Mouse (Mus musculus): ENCODE measurements around the gene Defb22. TPM values are rescaled to one million over a fixed set of nuclear protein-coding genes. Genes with fewer than 3 reads are reported as not detected.
A peak's percentile ranks its signal among the peaks of the same experiment; 100 is the strongest.

Gene Defb22
- total RNA-seq (2021) = not detected

DNA sequence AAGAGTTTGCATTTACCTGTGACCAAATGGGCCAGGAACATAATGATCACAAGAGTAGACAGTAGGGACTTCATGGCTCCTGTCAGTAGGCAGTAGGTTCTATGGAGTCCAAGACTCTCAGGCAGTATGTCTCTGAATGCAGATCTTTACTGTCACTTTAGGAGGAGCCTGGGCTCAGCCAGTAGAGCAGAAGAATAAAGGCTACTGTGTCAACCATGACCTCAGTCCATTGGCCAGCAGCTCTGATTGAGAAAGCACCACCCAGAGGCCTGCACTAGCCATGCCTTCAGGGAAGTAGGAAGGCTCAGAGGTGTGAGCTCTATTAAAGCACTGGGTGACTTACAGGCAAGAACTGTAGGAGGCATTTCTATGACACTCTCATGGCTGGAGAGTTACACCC lies at the start of gene Defb22:
Gene Defb22 (minus strand): TSS at position 101 of the 400 bp plus-strand sequence.
- DNase-seq = no peak

DNA sequence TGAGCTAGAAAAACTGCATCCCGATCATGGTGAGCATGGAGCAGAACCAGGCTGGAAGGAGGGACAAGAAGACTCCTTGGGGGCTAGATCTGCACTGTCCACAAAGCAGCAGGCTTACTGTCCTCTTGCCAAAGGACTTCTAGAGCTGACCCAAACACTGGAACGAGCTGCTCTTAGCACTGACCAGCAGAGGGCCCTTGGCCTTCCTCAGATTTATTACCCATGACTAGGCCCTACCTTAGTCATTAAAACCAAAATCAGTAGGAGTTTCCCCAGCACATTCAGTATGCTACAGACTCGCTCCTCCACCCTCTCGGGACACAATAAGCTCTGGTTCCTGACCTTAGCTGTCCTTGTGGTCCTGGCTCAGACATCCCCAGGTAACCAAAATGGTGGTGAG lies 28.0 kb upstream of the Defb22 start, which contains the start of gene Defb28:
Gene Defb28 (plus strand): TSS at position 275 of the 400 bp plus-strand sequence.
- DNase-seq = no peak

DNA sequence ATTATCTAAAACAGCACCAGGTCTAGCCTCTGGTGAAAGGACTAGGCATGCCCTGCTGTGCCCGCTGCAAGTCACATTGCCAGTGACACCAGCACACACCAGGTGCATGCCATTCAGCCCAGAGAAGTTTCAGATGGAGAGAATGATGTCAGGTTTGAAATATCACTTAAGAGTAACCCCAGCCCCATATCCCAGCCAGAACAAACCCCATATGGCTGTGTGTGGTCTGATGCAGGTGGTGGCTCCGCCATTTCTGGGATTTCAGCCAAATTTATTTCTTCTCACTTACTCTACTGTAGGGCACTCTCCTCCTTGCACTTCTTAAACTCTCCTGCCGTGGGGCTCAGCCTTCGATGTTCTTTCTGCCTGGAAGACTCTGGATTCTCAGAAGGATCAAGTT lies 26.1 kb upstream of the Defb22 start:
- DNase-seq = no peak

DNA sequence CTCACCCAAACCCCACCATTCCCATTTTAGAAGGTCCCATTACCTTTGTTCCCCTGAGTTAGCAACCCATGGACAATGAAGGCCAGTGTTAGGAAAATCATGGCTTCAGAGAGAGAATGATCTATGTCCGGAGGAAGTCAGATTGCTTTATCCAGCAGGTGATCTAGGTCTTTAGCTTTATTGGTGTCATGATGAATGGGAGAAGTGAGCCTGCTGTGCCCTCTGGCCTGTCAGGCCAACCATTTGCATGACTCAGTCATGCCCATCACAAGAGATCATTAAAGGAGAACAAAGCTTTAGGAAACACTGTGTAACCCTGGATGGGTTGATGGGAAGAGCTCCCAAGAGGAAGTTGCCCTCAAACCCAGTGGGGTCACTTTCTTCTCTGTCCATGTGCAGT lies 21.7 kb upstream of the Defb22 start, which contains the start of gene Defb26:
Gene Defb26 (minus strand): TSS at position 101 of the 400 bp plus-strand sequence.
- no peak for DNase-seq

DNA sequence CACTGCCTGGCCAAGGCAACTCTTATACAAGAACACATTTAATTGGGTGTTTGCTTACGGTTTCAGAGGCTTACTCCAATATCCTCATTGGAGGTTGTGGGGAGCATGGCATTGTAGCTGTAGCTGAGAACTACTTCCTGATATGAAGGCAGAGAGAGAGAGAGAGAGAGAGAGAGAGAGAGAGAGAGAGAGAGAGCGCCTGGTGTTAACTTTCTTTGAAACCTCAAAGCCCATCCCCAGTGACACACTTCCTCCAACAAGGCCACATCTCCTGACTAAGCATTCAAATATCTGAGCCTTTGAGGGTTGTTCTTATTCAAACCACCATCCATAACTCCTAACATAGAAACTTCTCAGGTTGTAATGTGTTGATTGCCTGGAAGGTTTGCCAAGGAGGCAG lies 14.0 kb upstream of the Defb22 start:
- DNase-seq = no peak

DNA sequence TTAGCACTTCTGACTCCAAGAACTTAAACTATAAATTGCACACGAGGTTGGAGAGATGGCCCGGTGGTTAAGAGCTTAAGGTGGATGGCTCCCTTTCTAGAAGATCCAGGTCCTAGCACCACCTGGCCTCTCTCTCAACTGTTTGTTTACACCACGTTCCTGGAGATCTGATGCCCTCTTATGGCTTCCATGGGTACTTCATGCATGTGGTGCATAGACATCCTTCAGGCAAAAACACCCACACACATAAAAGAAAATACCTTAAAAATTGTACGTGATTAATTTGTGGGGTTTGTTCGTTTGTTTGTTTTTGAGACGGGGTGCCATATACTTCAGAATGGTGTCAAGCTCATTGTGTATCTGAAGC lies 10.9 kb upstream of the Defb22 start:
- DNase-seq = no peak

DNA sequence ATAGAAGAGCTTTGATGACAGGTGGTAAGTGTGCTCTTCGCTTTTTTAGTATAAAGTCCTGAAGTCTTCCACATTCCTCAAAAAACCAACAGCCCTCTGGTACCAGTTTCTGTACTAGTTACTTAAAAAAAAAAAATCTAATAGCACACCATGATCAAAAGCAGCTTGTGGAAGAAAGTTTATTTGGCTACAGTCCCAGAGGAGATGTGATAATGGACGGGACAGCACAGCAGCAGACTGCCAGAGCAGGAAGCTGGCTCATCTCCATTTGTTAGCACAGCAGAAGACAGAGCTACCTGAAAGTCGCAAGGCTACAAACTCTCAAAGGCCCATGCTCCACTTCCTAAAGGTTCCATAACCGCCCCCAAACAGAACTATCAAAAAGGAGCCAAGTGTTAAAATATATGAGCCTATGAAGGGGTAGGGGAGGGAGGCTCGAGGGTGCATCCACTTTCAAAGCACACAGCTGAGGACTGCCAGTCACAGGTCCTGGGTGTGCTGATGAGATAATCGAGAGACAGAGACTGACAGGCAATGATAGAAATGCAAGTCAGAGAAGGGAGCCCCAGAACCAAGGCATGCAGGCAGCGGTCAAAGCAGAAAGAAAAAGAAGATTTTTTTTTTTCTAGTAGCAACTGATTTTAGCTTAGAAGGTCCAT lies 10.4 kb upstream of the Defb22 start:
- DNase-seq = no peak

DNA sequence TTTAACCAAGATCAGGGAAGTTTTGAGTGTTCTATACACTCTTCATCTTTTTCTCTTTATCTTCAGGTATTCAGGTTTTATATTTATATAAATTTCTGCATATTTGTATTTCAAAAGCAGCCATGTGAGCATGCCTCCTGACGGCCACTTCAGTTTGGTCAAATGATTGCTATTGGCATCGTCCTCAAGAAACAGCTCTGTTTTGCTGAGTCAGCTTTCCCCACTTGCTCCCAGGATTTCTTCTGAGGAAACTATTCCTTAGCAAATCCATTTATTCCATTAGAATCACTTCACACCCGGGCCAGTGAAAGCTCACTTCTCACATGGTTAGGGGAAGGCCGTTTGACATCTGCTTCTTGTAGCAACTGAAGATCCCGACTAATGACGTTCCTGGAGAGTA lies 8.1 kb upstream of the Defb22 start:
- DNase-seq = no peak

DNA sequence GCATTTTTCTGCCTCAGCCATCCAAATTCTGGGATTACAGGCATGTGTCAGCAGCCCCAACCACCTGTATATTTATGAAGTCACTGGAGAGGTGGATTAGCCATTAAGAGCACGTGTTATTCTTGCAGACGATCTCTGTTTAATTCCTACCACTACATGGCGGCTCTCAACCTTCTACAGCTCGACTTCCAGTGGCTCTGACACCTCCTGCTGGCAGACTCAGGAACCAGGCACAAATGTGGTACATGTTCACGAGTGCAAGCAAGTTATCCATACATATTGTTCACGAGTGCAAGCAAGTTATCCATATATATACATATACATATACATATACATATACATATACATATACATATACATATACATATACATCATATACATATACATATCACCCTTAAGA lies 3.2 kb upstream of the Defb22 start:
- no peak for DNase-seq

DNA sequence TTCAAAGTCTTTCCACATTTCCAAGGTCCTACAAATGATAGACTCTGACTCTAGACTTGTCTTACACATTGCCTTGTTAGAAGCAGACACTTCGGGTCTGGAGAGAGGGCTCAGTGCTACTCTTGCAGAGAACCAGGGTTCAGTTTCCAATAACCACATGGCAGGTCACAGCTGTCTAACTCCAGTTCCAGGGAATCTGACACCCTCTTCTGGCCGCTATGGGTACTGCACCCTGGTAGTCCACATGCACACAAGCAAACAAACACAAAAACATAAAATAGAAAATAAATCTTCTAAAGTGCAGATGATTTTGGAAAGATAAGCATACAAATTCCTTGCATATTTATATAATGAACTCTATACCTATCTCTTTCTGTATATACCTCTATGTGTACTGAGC lies 2.9 kb downstream of the Defb22 start:
- DNase-seq = no peak

DNA sequence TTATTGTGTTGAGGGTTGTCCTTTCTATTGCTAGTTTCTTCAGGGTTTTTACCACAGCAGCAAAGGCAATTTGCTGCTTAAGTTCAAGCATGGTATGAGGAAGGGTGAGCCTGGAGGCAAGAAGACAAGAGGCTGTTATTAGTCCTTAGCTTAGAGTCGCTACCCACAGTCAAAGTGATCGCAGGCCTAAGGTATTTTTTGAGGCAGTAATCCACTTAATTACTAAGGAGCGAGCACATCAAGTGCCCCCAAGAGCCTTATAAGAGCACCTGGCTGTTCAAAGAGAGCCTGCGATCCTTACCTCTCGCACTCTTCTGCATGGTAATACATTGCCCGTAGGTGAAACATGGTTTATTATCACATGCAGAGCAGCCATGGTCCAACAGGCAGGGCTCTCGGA lies 8.2 kb downstream of the Defb22 start:
- no peak for DNase-seq

DNA sequence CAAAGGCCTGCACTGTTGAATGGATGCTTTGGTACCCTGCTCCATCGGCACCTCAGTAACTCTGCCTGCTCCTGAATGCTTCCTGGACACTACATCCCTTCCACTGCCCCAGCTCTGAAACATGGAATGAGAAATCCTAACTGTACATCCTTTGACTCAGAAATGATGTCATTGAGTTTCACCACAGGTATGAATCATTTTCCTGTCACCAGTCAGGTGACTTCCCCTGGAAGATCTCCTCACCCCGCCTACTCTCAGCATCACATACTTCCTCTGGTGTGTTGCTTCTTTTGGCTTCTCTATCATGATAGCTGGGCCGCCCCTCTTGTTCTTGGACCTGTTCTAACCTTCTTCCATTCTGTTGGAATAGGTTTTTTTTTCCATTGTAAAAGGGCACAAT lies 9.1 kb downstream of the Defb22 start:
- no peak for DNase-seq

DNA sequence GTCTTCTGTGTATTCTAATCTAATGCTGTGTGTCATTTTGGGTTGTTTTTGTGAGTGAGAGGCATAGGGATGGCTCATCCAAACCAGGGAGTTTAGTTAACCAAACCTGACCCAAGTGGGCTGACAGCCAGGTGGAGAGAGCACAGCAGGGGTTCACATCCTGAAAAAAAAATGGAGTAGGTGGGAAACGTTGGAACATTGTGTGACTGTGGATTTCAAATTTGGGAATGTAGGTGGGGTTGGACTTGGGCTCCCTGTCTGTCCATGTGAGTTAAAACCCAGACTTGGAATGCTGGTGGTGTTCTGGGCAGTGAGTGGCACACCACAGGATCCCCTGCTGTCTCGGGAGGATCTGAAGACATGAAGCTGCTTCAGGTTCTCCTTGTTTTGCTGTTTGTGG lies 13.2 kb downstream of the Defb22 start, which contains the start of gene Defb20:
Gene Defb20 (plus strand): TSS at position 301 of the 400 bp plus-strand sequence.
- DNase-seq = no peak

DNA sequence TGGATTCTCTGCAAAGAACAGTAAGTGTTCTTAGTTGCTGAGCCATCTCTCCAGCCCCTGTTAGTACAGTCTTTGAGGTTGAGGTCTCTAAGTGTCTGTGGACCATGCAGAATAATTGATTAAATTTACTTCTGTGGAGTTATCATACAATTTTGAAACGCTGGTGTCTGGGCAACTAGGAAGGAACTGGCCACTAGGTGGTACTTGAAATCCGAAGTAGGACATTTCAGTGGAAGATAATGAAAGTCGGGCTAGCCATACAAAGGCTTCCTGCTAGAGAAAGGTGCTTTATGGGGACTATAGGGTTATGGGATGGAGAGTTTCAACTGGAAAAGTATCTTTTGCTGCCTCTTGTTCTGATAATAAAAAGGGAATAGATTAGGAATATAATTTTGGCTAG lies 17.5 kb downstream of the Defb22 start:
- no peak for DNase-seq

DNA sequence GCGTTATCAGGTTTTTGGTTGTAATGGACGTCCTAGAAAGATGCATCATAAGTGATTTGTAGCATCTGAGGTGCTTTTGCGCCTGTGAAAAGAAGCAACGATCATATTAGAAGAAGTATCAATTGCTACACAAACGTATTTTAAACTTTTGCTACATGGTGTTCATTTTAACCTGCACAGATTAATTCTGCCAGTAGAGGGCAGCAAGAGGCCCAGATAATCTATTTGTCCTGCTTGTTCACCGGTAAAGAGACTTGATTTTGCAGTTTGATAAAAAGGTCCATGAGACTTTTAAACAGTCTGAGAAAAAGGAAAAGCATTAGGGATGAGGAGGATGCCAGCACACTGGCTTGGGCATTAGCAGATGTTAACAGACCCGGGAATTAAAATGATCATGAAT lies 19.0 kb downstream of the Defb22 start:
- DNase-seq = peak in 1 of 2 experiments; percentile 23

DNA sequence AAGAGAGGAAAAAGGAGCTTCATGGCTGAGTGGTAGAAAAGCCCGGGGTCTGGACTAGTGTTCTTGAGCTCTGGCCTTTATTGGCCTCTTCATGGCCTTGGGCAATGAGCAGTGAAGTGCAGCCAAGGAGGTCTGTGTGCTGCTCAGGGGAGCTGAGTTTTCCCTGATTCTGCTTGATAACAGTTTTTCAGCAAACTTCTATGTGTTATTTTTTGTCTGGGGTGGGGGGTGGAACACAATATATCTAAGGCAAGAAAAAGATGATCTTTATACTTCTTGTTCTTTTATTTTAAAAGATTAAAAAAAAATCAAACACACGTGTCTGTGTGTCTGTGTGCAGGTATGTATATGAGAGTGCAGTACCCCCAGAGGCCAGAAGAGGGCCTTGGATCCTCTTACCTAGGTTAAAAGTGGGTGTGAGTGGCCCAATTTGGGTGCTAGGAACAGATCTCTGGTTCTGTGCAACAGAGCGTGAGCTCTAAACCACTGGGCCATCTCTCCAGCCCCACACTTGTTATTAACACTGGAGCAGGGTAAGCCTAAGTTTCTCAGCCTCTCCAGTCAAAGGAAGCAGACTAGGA lies 25.3 kb downstream of the Defb22 start, which contains the start of gene Defb23:
Gene Defb23 (minus strand): TSS at position 51 of the 581 bp plus-strand sequence.
- no peak for DNase-seq

DNA sequence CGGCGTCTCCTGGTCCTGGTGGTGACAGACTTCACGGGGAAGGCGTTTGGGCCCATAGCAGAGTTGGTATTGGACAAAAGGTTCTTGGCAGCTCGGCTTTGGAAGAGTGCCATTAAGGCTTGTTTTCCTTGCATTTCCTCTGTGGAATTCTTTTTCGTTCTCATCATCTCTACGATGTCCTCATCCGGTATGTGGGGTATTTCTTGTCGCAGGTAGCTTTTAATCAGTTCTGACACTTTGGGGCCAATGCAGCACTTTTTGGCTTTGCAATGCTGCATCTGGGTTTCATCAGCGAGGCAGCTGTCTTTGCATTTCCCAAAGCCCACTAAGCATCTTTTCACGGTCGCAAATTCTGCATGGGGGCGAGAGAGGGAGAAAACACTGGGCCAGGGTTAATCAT lies 30.7 kb downstream of the Defb22 start:
- no peak for DNase-seq

DNA sequence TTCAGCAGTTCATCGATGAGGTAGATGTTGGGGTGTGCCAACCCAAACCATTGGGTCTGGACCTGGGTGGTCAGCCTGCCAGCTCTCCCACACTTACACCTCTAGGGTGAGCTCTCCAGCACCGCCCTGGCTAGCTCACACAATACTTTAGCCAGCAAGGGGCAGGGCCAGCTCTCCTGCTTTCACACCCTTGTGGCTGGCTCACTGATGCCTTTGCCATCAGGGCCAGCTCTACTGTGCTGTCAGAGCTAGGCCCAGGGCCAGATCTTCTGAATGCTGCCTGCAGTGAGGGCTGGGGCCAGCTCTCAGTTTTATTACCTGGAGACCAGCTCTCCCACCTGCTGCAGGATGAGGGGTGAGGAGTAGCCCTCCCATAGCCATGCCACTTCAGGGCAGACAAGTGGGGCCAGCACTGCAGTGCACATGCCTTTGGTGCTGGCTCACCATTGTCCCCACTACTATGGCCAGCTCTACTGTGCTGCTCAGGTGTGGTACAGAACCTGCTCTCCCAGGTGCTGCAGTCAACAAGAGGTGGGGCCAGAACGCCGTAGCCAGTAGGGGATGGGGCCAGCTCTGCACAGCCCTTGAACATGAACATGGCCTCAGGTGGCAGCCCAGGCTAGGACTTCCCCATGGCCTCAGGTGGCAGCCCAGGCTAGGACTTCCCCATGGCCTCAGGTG lies 37.7 kb downstream of the Defb22 start:
- no peak for DNase-seq

DNA sequence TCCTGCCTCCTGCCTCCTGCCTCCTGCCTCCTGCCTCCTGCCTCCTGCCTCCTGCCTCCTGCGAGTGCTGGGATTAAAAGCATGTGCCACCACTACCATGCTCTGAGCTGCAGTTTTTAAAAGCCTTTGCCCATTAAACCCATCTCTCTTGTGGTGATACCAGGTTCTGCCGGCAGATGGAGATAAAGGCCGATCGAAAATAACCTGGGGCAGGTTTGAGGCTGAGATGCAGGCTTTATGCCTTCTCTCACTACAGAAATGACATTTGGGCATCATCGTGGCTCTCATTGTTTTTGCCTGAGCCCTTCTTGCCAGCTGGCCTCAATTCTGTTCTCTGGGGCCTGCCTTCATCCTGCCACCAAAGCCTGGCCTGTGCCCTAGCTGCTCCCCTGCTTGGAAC lies 39.7 kb downstream of the Defb22 start:
- DNase-seq = peak; percentile 63 to 67

DNA sequence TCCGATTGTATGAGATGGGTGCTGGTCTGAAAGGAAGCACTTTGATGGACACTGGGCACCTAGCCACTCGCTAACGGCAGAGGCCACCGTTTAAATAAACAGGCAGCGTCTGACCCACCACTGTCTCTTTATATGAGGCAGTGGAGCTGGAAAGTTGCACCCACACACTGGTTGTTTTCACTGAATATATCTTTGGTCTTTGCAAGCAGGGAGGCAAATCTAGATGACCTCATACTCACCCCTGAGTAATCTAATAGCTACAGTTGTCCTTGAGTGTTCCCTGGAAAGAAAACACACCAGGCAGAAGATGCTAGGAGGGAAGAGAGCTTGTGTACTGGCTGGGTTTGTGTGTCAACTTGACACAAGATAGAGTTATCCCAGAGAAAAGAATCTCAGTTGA lies 42.5 kb downstream of the Defb22 start:
- DNase-seq = no peak

DNA sequence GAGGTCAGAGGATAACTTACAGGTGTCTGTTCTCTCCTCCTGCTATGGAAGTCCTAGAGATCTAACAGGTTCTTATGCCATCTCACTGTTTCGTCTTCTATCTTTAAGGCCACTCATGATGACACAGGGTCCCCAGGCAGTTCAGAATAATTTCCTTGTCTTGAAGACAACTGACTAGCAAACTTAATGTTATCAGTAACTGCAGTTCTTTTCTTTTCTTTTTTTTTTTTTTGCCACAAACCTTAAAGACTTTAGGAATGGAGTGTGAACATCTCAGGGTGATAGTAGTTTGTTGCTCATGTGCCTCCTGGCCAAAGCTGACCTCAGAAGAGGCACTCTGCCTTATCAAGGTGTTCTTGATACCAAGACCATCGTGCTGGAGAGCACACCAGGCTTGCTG lies 43.3 kb downstream of the Defb22 start:
- DNase-seq = no peak

DNA sequence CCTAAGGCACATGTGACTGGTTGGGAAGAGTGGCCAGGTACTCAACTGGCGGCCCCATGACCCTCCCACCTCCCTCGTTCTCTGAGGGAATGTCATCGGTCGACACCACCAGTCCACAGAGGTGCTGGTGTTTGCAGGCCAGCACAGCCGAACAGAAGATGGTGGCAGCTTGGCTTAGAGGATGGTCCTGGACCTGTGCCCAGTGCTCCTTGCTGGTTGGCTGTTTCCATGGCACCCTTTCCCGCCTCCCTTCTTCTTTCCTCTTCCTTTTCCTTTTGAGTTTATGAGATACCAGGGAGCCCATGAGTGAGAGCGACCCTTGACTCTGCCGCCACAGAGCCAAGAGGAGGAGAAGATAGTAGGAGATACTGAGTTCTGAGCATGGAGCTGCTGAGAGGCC lies 46.7 kb downstream of the Defb22 start:
- DNase-seq = peak; percentile 20 to 31

DNA sequence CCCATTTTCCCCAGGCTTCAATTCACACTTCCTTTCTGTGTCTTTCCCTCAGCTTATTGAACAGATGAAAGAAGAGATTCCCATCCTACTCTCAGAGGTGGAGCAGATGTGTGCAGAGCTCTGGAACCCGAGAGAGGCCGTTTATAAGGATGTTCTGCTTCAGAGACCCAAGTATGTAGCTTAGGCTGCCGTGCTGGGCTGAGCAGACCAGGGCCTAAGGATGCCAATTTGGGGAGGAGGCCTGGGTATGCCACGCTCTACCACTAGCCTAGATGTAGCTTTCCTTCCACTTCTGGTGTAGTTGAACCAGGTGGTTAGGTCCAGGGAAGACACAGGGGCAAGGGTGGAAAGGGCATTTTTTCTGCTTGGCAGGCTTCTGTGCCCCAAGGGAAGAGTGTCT lies 47.6 kb downstream of the Defb22 start:
- DNase-seq = no peak

DNA sequence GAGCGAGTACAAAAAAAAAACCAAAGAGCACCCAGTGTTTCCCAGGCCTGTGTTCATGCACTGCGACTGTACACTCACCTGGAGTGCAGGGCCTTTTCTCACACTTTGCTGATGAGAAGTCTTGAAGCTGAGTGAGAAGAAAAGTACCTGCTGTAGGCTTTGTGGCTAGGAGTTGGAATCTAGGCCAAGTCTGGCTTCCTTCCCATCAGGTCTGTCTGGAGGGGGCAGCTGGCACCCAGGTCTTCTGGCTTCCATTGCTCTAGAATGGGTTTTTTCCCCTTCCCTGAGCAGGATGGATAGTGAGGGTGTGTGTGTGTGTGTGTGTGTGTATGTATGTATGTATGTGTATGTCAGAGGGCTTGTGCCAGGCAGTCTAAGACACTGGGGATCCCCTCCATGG lies 50.1 kb downstream of the Defb22 start:
- no peak for DNase-seq

All from layer of hippocampus, postnatal 36 days (tissue).